Mouse (Mus musculus) B cell, adult 2 months (primary cell): ENCODE measurements around the gene Aph1a.
"Not testable (repeated sequence)": the region's sequence is repeated elsewhere in the genome, so short reads cannot be mapped to it uniquely, and the experiment has no call there.

Source experiments
- DNase-seq, 2 experiments: peaks; one replicate each; pipeline ENCODE4 v3.0.0; 2022

The Aph1a gene

GRCm38 (mm10) chr3:95923429-95923828 is 29.7 kb downstream of the Aph1a start:
- not testable (repeated sequence) for DNase-seq

DNA sequence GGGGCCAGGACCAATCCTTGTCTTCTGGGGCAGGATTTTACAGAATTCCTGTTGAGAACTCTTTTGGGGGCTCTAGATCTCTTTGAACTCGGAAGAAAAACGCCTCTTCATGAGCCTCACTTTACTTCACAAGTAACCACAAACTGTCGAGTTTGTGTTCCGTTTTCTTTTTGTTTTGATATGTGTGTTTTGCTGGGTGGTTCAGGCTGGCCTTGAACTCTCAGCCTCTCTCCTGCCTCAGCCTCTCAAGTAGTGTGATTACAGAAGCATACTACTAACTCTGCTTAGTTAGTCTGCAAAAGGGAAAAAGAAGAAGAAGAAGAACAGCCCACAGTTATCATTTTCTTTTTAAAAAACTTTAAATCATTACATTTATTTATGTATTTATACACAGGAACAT is 30.4 kb downstream of the Aph1a start:
- no peak for DNase-seq

DNA sequence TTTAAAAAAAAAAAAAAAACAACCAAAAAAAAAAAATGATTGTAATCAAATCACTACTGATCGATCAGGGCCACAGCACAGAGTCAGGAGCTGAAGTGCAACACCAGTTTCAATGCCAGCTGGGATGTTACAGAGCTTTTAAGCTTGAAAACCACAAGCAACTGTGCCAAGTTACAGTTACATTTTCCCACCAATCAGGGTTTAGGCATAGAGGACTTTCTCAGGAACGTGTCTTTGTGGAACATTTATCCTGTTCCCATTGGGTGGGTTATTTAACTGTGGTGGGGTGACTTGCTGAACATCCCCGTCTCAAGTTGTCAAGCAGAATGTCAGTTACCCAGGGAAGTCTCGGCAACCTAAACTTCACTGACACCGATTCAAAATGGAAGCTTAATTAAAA is 31.3 kb downstream of the Aph1a start:
- DNase-seq = no peak

DNA sequence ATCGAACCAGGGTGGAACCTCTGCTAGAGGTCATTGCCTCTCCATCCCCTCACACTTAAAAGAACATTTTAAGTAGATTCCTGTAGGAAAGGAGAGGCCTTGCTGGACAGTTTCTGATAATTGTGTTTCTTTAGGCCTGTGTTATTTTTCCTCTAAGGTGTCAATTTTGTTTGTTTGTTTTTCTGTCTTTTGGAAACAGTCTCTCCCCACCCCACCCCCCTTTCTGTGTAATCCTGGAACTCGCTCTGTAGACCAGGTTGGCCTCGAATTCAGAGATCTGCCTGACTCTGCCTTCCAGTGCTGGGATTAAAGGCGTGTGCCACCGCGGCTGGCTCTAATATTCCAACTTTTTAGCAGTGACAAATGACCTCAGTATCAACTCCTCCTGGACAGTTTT is 34.5 kb downstream of the Aph1a start:
- no peak for DNase-seq

- DNase-seq = peak; percentile 97 to 98
These were observed 35.1 kb downstream of the Aph1a start, which contains the start of gene Anp32e for GRCm38 (mm10) chr3:95928658-95929503. TSS of gene Anp32e (plus strand) at chr3:95929246.

DNA sequence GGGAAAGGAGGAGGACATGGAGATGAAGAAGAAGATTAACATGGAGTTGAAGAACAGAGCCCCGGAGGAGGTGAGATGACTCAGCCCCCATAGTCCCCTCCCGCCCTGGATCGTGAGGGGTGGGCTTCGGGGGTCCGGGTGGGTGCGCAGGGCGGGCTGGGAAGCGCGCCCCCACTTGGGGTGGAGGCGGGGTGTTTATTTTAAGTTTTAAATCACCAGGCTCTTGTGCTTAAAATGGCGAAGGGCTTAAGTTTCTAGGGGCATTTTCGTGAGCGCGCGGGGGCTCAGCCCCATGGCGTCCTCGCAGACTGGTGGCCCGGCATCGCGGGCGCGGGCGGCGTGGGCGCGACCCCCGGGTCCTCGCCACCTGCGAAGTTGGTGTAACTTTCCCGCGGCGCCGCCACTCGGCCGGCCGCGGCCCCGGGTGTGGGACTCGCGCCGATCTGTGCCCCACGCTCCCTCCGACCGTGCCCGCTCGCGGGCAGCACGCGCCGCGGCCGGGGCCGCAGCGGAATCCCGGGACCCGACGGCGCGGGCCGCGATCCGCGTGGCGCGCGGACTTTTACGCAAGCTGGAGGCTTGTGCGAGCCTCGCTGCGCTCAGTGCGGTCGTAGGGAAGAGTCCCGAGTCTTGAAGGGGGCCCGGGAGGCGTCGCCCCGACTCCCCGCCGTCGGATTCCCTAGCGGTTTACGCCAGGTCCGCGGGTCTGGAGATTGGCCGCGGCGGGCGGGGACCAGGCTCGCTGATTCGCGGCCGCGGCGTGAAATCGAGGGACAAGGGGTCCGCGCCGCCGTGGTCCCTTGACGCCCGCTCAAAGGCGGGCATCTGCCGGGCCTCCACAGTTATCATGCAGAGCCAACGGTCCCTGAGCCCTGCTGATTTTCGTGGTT is 36.1 kb downstream of the Aph1a start:
- DNase-seq = peak; percentile 66 to 71

- DNase-seq = peak in 1 of 2 experiments; percentile 21
These were observed 36.7 kb downstream of the Aph1a start for GRCm38 (mm10) chr3:95930471-95930789.

DNA sequence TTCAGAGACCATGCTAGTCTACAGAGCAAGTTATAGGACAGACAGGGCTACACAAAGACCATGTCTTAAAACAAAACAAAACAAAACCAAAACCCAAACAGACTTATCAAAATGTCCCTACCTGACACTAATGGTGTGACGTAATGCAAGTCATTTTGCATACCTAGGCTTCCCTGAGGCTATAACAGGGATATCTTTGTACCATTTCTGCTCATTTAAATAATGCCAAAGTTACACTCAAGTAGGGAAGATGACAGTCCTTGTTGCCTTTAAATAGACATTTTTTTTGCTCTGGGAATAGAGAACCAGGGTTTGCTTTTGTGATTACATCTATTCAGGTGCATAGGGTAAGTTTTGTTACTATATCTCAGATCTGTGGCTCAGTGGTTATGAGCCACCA is 37.7 kb downstream of the Aph1a start:
- no peak for DNase-seq

DNA sequence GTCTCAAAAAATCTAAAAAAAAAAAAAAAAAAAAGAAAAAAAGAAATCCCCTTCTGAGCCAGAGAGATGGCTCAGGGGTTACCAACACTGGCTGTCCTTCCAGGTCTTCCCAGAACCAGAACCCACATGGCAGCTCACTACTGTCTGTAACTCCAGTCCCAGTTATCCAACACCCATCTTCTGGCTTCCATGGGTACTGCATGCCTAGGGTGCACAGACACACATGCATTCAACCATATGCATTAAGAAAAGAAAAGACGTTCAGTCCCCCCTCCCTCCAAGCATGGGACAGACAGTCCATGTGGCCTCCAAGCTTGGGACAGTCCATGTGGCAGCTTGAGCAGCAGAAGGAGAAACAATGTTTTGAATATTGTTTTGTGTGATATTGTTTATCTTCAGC is 38.4 kb downstream of the Aph1a start:
- DNase-seq = no peak

DNA sequence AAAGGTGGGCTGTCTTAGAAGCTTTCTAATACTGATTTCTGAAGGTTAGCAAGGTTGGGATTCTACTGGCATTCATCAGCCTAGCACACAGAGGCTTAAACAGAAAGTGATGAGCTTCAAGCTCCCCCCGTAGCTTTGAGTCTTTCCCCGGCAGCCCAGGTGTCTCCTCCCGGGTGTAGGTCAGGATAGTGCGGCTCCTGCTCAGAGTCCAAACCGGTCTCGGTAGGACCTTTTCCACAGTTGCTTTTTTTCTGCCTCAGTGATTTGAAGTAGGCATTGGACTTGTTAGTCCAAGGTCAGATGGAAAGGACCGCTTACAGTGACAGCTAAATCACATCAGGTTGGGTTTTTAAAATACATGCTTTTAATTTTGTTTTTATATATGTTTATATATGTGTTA is 38.8 kb downstream of the Aph1a start:
- DNase-seq = no peak

DNA sequence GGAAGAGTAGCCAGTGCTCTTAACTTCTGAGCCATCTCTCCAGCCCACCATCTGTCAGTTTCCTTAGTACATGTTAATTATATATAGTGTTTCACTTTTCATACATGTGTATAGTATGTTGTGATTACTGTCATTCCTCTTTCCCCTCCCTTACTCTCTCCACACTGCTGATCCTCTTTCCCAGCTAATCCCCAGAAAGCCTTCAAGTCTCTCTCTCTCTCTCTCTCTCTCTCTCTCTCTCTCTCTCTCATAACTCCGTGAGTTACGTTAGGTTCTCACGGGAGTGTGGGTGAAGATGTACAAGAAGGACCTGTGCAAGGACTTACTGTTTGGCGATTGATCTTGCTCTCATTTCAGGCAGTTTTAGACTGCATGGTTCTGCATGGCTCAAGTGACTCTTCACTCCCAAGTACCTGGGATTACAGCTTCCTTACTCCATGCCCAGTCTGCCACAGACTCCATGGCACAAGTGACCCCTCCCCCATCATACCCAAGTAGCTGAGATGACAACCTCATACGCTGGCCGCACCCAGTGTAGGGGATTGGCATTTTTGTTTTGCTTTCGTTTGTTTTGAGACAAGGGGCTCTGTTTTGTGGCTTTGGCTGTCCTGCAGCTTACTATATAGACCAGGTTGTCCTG is 39.5 kb downstream of the Aph1a start:
- no peak for DNase-seq

- no peak for DNase-seq
These were observed 40.7 kb downstream of the Aph1a start for GRCm38 (mm10) chr3:95934448-95934847.

GRCm38 (mm10) chr3:95938217-95938616 is 44.4 kb downstream of the Aph1a start:
- no peak for DNase-seq

DNA sequence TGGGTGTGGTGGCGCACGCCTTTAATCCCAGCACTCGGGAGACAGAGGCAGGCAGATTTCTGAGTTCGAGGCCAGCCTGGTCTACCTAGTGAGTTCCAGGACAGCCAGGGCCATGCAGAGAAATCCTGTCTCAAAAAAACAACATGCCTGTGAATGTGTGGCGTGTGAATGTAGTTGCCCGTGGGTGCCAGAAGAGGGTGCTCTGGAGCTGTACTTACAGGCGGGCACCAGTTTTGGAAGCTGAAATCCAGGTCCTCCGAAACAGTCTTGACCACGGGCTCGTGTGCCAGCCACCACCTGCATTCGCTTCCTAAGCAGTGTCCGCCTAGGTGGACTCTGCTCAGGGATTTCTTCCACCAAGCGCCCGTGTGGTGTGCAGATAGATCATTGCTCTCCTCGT is 45.1 kb downstream of the Aph1a start:
- peak; percentile 52 for DNase-seq

DNA sequence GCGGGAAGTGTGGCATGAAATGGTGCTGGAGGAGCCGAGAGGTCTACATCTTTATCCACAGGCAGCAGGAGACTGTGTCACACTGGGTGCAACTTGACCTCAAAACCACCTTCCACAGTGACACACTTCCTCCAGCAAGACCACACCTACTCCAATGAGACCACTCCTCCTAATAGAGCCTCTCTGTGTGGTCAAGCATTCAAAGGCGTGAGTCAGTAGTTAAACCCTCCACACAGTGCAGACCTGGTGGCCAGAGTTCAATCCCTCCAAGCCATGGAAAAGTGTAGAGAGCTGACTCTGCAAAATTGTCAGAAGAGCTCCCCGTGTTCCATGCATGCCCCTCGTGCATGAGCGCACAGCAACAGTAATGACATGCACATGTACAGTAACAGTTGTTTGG is 49.0 kb downstream of the Aph1a start:
- no peak for DNase-seq

- DNase-seq = no peak
These were observed 49.5 kb downstream of the Aph1a start for GRCm38 (mm10) chr3:95943226-95943625.

- no peak for DNase-seq
These were observed 51.0 kb downstream of the Aph1a start for GRCm38 (mm10) chr3:95944742-95945141.

- no peak for DNase-seq
These were observed 52.0 kb downstream of the Aph1a start for GRCm38 (mm10) chr3:95945731-95946240.
